Mouse (Mus musculus): ENCODE measurements around the gene Krtap5-4.

- no peak for TF ChIP-seq CTCF (IDR thresholded peaks at IDR 0.05; ENCODE audit: extremely low read depth, insufficient read depth, low read length)
- no peak for TF ChIP-seq POLR2A (IDR thresholded peaks at IDR 0.05; ENCODE audit: extremely low read depth, insufficient read depth, low read length)
Measured at GRCm38 (mm10) chr7:142335151-142335550, 31.8 kb downstream of the Krtap5-4 start.
